Mouse (Mus musculus): ENCODE data around the gene Ankle1.

Ankle1 gene

GRCm38 (mm10) chr8:71405401-71406098, at the start of gene Ankle1:
Ankle1 (plus strand) TSS chr8:71406010.
- peak; percentile 92 for DNase-seq (ENCODE audit: low spot score)

- no peak for DNase-seq (ENCODE audit: low spot score)
Measured at GRCm38 (mm10) chr8:71358026-71358425, 47.8 kb upstream of the Ankle1 start.

DNA sequence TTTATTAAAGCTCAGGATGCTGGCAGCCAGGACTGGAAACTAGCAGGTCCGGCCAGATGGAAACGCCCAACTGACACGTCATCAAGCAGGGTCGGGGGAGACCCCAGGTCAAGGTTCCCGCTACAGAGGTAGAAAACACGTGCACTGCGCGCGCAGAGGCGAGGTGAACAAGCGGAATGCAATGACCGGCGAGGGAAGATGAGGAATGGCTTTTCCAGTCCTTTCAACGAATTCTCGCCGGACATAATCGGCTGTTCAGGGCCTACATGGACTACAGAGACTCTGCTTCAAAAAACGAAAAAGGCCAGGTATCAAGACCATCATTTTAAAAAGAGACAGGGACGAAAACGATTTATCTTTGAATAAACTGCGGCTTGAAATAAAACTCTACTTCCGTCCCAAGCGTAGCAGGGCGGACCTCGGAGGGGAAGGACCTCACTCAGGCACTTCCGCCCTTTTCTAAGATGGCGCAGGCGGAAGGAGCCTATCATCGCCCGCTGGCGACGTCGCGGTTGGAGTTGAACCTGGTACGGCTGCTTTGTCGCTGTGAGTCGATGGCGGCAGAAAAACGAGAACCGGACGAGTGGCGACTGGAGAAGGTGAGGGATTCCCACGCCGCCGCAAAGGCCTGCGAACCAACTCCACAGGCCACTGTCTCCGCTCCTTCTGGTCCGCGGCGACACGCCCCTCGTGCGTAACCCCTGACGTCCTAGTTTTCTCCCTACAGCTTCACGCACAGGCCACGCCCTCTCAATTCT, 38.9 kb upstream of the Ankle1 start, which contains the start of gene Use1:
Gene Use1, plus strand, starts transcription at position 78 of the 758 bp plus-strand sequence.
- peak; percentile 96 for DNase-seq (ENCODE audit: low spot score)

- peak; percentile 47 for DNase-seq (ENCODE audit: low spot score)
Measured at GRCm38 (mm10) chr8:71367529-71368176, 38.2 kb upstream of the Ankle1 start.

DNA sequence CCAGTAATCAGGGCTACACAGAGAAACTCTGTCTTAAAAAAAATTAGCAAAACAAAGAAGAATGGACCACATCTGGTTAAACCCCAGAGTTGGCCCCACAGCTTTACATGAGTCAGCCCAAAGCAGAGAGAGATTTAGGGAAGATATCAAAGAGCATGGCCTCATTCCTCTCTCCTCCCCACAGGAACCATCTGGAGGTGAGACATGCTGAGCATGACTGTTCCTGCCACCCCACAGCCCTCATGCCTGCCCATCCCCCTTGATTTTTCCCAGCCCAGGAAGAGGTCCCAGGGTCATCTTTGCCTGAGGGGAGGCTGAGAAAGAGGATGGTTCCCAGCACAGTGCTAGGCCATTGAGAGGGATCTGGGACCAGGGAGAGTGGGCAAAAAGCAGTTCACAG, 37.4 kb upstream of the Ankle1 start:
- no peak for DNase-seq (ENCODE audit: low spot score)

DNA sequence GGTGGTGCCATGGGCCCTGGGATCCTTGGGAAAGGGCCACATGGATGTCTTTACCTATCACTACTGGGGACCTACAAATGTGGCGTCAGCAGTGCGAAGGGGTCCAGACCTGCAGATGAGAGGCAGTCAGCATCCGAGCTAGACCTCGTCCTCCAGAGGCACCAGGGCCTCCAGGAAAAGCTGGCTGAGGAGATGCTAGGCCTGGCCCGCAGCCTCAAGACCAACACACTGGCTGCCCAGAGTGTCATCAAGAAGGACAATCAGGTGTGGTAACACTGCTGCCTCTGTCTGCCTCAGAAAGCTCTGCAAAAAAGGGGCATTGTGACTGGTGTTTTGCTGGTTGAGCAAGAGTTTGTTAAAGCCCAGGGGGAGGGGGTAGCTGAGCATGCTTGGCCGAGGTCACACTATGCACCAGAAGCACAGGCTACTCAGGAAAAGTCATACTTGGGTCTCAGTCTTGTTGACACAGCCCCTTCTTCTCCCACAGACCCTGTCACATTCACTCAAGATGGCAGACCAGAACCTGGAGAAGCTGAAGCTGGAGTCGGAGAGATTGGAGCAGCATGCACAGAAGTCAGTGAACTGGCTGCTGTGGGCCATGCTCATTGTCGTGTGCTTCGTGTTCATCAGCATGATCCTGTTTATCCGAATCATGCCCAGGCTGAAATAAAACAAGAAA, 36.6 kb upstream of the Ankle1 start:
- DNase-seq (ENCODE audit: low spot score), result no peak

GRCm38 (mm10) chr8:71370711-71371235, 35.0 kb upstream of the Ankle1 start:
- no peak for DNase-seq (ENCODE audit: low spot score)

DNA sequence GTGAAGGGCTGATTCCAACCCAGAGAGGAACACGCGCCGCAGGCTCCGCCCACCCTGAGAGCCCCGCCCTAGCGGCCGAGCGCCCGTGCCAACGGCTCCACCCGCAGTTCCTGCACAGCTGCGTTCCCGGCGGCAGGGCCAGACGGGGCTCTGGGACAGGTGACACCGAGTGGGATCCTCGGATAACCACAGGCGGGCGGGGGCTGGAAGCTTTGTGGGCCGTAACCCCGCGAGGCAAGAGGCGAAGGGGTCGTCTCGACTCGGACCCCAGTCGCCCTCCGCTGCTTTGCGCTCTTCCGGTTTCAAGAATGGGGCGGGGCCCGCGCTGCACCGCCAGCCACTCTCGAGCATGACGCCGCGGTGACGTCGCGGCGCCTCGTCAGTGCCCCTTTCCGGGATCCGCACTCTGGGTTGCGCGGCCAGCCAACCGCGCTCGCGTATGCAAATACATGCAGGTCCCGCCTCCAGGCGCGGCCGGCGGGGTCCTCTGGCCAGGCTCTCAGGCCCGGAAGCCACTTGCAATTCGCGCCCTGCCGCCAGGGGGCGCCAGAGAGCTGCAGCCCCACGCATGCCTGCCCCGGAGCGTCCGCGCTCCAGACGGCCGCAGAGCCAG, 34.5 kb upstream of the Ankle1 start, which contains the start of gene Ocel1:
Gene Ocel1, plus strand, starts transcription at position 63 of the 613 bp plus-strand sequence.
- DNase-seq (ENCODE audit: low spot score), result peak; percentile 96

DNA sequence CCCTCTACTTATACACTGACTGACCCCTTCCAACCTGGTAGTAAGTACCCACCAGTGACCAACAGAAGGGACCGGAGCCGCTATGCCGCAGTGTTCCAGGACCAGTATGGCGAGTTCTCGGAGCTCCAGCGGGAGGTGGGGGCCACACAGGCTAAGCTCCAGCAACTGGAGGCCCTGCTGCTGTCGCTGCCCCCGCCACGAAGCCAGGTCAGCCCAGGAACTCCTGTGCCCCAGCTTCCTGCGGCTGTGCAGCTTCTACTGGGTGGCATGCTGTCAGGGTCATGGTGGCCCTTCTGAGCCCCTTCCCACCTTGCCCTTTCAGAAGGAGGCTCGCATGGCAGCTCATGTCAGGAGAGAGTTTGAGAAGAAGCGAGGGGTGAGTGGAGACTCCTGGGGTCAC, 33.4 kb upstream of the Ankle1 start:
- no peak for DNase-seq (ENCODE audit: low spot score)

GRCm38 (mm10) chr8:71373000-71373399, 32.8 kb upstream of the Ankle1 start:
- DNase-seq (ENCODE audit: low spot score), result no peak

DNA sequence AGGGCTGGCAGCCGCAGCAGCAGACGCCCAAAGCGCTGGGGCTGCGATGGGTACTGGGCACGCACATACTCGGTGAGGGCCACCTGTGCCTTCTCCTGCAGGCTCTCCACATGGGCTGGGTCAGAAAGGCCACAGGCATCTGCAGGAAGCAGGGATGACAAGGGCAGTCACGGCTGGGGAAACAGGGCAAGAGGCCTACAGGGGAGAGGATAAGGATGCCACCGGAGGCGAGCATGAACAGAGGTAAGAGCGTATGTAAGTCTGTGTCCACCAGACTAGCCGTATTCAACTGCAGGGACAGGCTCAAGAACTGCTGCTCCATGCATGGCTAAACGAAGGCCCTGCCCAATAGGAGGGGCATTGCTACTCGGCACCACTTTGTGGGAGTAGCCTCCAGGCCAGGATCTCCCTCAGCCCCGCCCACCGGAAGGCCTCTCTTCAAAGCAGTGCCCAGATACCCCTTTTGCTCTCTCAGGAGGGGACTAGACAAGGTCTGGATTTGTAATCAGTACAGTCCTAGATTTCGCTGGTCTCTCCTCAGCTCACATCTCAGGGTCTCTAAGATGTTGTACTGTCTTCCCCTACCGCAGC, 31.1 kb upstream of the Ankle1 start:
- DNase-seq (ENCODE audit: low spot score), result no peak

DNA sequence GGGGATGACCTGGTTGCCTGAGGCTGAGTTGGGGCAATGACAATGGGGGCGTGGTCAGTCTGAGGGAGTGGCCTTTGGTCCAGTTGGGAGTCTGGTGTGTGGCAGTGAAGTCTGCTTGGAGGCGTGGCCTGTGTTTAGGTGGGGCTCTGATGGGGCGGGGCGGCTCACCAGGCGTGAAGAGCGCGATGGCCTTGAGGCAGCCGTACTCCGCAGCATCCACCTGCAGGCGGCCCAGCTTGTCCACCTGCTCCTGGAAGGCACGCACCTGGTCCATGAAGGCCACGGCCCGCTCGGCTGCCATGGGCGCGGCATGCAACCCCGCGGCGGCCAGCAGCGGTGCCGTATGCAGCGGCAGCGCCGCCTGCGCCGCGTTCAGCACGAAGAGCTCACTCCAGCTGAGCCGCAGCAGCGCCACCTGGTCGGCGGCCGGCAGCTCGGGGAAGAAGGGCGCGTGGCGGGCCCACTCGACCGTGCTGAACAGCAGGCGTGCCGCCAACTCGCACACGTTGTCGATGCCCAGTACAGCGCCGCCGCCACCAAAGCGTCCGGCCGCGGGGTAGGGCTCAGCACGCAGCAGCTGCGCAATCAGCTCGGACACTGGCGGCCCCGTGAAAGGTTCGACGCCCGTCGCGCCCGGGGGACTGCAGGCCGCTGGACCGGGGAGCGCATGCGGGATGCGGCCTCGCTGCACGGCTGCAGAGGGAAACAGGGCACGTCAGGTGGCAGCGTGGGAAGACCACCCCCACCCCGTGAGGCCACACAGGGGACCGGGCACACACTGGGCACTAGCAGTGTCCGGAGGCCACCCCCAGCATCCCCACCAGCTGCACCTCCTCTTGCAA, 30.0 kb upstream of the Ankle1 start:
- DNase-seq (ENCODE audit: low spot score), result no peak

GRCm38 (mm10) chr8:71376423-71377030, 29.3 kb upstream of the Ankle1 start:
- DNase-seq (ENCODE audit: low spot score), result no peak

- no peak for DNase-seq (ENCODE audit: low spot score)
Measured at GRCm38 (mm10) chr8:71379008-71379407, 26.8 kb upstream of the Ankle1 start.

DNA sequence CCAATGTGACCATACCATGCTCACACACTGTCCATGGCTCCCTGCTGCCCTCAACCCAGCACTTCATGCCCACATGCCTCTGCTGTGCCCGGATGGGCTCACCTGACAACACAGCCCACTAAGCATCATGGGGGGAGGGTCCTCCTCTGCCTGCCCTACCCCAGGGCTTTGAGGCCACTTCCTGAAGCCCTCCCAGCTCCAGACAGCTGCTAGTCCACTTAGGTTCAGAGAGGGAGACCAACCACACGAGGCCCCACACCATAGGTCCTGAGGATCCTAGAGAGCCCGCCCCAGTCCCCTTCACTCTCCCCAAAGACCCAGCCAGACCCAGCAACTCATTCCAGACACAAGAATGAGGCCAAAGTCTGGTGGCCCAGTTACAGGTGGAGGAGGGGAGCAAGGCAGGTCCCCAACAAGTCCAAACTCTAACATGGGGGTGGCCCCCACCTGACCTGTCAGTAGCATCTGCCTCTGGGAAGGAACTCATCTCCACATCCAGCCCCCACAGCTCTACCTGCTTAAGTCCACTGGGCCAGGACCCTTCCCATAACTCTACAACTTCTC, 26.2 kb upstream of the Ankle1 start:
- DNase-seq (ENCODE audit: low spot score), result no peak

GRCm38 (mm10) chr8:71380178-71381171, 25.3 kb upstream of the Ankle1 start:
- no peak for DNase-seq (ENCODE audit: low spot score)

DNA sequence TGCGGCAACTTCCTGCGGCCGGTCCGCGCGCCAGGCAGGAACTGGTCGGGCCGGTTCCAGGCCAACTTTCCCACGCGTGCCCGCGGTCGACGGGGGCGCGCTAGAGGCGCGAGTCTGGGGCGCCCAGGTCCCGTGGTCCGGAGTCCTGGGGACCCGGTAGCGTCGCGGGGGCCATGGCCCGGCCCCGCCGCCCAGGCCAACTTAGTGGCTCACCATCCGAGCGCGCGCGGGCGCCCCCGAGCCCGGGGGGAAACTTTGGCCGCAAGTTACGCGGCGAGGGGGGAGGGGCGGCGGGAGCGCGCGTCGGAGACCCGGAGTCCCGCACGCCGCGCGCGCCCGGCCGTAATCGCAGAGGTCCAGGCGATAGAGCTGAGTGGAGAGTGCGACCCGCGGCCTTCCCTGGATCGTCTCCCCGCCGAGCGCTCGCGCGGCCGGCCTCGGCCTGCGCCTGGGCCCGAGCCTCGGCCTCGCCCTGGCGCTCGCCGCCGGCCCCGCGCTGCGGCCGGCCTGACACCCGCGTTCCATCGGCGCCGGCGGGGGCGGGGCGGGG, 24.3 kb upstream of the Ankle1 start, which contains the start of gene Nr2f6:
Gene Nr2f6, minus strand, starts transcription at position 540 of the 550 bp plus-strand sequence.
- DNase-seq (ENCODE audit: low spot score), result peak; percentile 71
